Mouse (Mus musculus) CH12.LX (cell line): Measurements from ENCODE around the gene Phkg1. TPM values are rescaled to one million over a fixed set of nuclear protein-coding genes. Genes with fewer than 3 reads are reported as not detected.

Experiments used
- DNase-seq: peaks from one replicate; pipeline ENCODE4 v3.0.0-alpha.2; 2013; ENCODE audit errors: extremely low read depth
- H3K27ac ChIP-seq: 2 replicates; pipeline ENCODE4 v1.5.1; 2012; ENCODE audit warnings: low read depth, mild to moderate bottlenecking, control low read depth, moderate library complexity; ENCODE audit not compliant: insufficient read depth
- H3K27me3 ChIP-seq: replicated peaks from 2 replicates; pipeline ENCODE3; 2012; ENCODE audit warnings: inconsistent platforms
- H3K36me3 ChIP-seq, 2 experiments: replicated peaks in 1 of 2; 2 replicates each; pipeline versions ENCODE3 to v1.6.1; 2012; ENCODE audit warnings: inconsistent platforms in 1 of 2, low read length in 1 of 2, mild to moderate bottlenecking in 1 of 2, mixed read lengths in 1 of 2, moderate library complexity in 1 of 2; ENCODE audit not compliant: control insufficient read depth in 1 of 2, insufficient read depth in 1 of 2
- H3K4me1 ChIP-seq, 2 experiments: 2 replicates each; pipeline ENCODE4 v1.6.1; 2012; ENCODE audit warnings: inconsistent platforms in 1 of 2, moderate library complexity in 1 of 2; ENCODE audit not compliant: insufficient read depth in 2 of 2, control insufficient read depth in 1 of 2
- H3K4me2 ChIP-seq: 2 replicates; pipeline ENCODE4 v1.6.1; 2012; ENCODE audit warnings: low read depth, mild to moderate bottlenecking, control low read depth; ENCODE audit not compliant: poor library complexity, insufficient read depth, severe bottlenecking
- H3K4me3 ChIP-seq, 3 experiments: fragments of 150-350 bp in 1 of 3; sonication (generic) in 1 of 3; replicated peaks in 1 of 3; 2 replicates each; pipeline versions ENCODE3 to v1.5.1; 2011 to 2012; ENCODE audit warnings: low read depth in 2 of 3, low read length in 2 of 3, mild to moderate bottlenecking in 2 of 3, moderate library complexity in 2 of 3, control low read depth in 1 of 3, improper control_type of control experiment in 1 of 3, inconsistent platforms in 1 of 3, mixed read lengths in 1 of 3; ENCODE audit not compliant: poor library complexity in 1 of 3
- H3K79me2 ChIP-seq: replicated peaks from 2 replicates; pipeline ENCODE4 v1.6.1; 2012; ENCODE audit warnings: mild to moderate bottlenecking, moderate library complexity; ENCODE audit not compliant: control insufficient read depth, poor library complexity, insufficient read depth, severe bottlenecking; ENCODE audit errors: extremely low read depth
- H3K9ac ChIP-seq: 2 replicates; pipeline ENCODE4 v1.6.1; 2012; ENCODE audit warnings: low read depth, mild to moderate bottlenecking, control low read depth, moderate library complexity; ENCODE audit not compliant: insufficient read depth
- H3K9me3 ChIP-seq: replicated peaks from 2 replicates; pipeline ENCODE3; 2012; ENCODE audit warnings: low read length, inconsistent platforms, mixed read lengths
- BHLHE40 ChIP-seq: IDR thresholded peaks from 2 replicates; pipeline ENCODE4 v1.6.1; 2011; ENCODE audit warnings: mild to moderate bottlenecking, low read depth, low read length, improper control_type of control experiment
- CHD1 ChIP-seq: IDR thresholded peaks from 2 replicates; pipeline ENCODE4 v1.6.1; 2012; ENCODE audit warnings: low read depth, low read length, improper control_type of control experiment, inconsistent platforms
- CHD2 ChIP-seq: IDR thresholded peaks from 2 replicates; pipeline ENCODE4 v1.6.1; 2011; ENCODE audit warnings: low read length, improper control_type of control experiment
- CTCF ChIP-seq, 2 experiments: IDR thresholded peaks in 1 of 2; conservative IDR thresholded peaks in 1 of 2; 2 replicates each; pipeline ENCODE4 v1.5.1; 2011 to 2012; ENCODE audit warnings: low read depth in 2 of 2, low read length in 2 of 2, improper control_type of control experiment in 1 of 2, inconsistent platforms in 1 of 2, mild to moderate bottlenecking in 1 of 2, moderate library complexity in 1 of 2
- E2F4 ChIP-seq: IDR thresholded peaks from 2 replicates; pipeline ENCODE4 v1.6.1; 2011; ENCODE audit warnings: low read depth, low read length, improper control_type of control experiment; ENCODE audit not compliant: insufficient replicate concordance
- ELF1 ChIP-seq: IDR thresholded peaks from 2 replicates; pipeline ENCODE4 v1.6.1; 2014; ENCODE audit warnings: low read depth, mild to moderate bottlenecking, inconsistent platforms, low read length, improper control_type of control experiment
- EP300 ChIP-seq: IDR thresholded peaks from 2 replicates; pipeline ENCODE4 v1.6.1; 2011; ENCODE audit warnings: low read length, improper control_type of control experiment
- ETS1 ChIP-seq: conservative IDR thresholded peaks from 2 replicates; pipeline ENCODE4 v1.6.1; 2012; ENCODE audit warnings: low read depth, mild to moderate bottlenecking, inconsistent platforms, low read length, improper control_type of control experiment, moderate library complexity
- HCFC1 ChIP-seq: IDR thresholded peaks from 2 replicates; pipeline ENCODE4 v1.6.1; 2012; ENCODE audit warnings: low read depth, mild to moderate bottlenecking, inconsistent platforms, low read length, improper control_type of control experiment
- IRF4 ChIP-seq: IDR thresholded peaks from 2 replicates; pipeline ENCODE4 v1.6.1; 2014; ENCODE audit warnings: low read depth, mild to moderate bottlenecking, inconsistent platforms, low read length, improper control_type of control experiment
- JUN ChIP-seq: IDR thresholded peaks from 2 replicates; pipeline ENCODE4 v1.6.1; 2011; ENCODE audit warnings: low read depth, mild to moderate bottlenecking, low read length, improper control_type of control experiment, moderate library complexity; ENCODE audit not compliant: insufficient read depth
- JUND ChIP-seq: conservative IDR thresholded peaks from 2 replicates; pipeline ENCODE4 v1.6.1; 2011; ENCODE audit warnings: low read depth, low read length, improper control_type of control experiment
- KAT2A ChIP-seq: IDR thresholded peaks from 2 replicates; pipeline ENCODE4 v1.6.1; 2012; ENCODE audit warnings: low read length, improper control_type of control experiment, inconsistent platforms; ENCODE audit not compliant: insufficient replicate concordance
- MAZ ChIP-seq: IDR thresholded peaks from 2 replicates; pipeline ENCODE4 v1.6.1; 2012; ENCODE audit warnings: low read depth, mild to moderate bottlenecking, inconsistent platforms, low read length, improper control_type of control experiment, moderate library complexity
- MEF2A ChIP-seq: IDR thresholded peaks from 2 replicates; pipeline ENCODE4 v1.6.1; 2014; ENCODE audit warnings: low read depth, mild to moderate bottlenecking, inconsistent platforms, low read length, improper control_type of control experiment, borderline replicate concordance
- MXI1 ChIP-seq: IDR thresholded peaks from 2 replicates; pipeline ENCODE4 v1.6.1; 2011; ENCODE audit warnings: mild to moderate bottlenecking, low read depth, low read length, improper control_type of control experiment
- MYC ChIP-seq: IDR thresholded peaks from 2 replicates; pipeline ENCODE4 v1.6.1; 2011; ENCODE audit warnings: low read depth, mild to moderate bottlenecking, improper control_type of control experiment, low read length
- NRF1 ChIP-seq: IDR thresholded peaks from 2 replicates; pipeline ENCODE4 v1.6.1; 2014; ENCODE audit warnings: low read depth, mild to moderate bottlenecking, inconsistent platforms, low read length, improper control_type of control experiment, moderate library complexity
- PAX5 ChIP-seq: IDR thresholded peaks from 2 replicates; pipeline ENCODE4 v1.6.1; 2012; ENCODE audit warnings: low read length, inconsistent platforms, mixed read lengths
- POLR2A ChIP-seq: IDR thresholded peaks from 2 replicates; pipeline ENCODE4 v1.6.1; 2011; ENCODE audit warnings: low read depth, mild to moderate bottlenecking, improper control_type of control experiment, low read length
- POLR2AphosphoS2 ChIP-seq: IDR thresholded peaks from 2 replicates; pipeline ENCODE4 v1.6.1; 2011; ENCODE audit warnings: low read depth, low read length, improper control_type of control experiment
- RCOR1 ChIP-seq: conservative IDR thresholded peaks from 2 replicates; pipeline ENCODE4 v1.6.1; 2012; ENCODE audit warnings: low read depth, mild to moderate bottlenecking, inconsistent platforms, low read length, improper control_type of control experiment
- SMC3 ChIP-seq: IDR thresholded peaks from 2 replicates; pipeline ENCODE4 v1.6.1; 2011; ENCODE audit warnings: low read depth, low read length, improper control_type of control experiment
- TBP ChIP-seq: conservative IDR thresholded peaks from 2 replicates; pipeline ENCODE4 v1.6.1; 2011; ENCODE audit warnings: low read depth, low read length, improper control_type of control experiment
- TCF12 ChIP-seq: IDR thresholded peaks from 2 replicates; pipeline ENCODE4 v1.6.1; 2014; ENCODE audit warnings: low read depth, mild to moderate bottlenecking, inconsistent platforms, low read length, improper control_type of control experiment
- UBTF ChIP-seq: IDR thresholded peaks from 2 replicates; pipeline ENCODE4 v1.6.1; 2012; ENCODE audit warnings: low read depth, mild to moderate bottlenecking, inconsistent platforms, low read length, improper control_type of control experiment, moderate library complexity
- USF1 ChIP-seq: IDR thresholded peaks from 2 replicates; pipeline ENCODE4 v1.6.1; 2014; ENCODE audit warnings: low read depth, mild to moderate bottlenecking, inconsistent platforms, low read length, improper control_type of control experiment
- USF2 ChIP-seq: conservative IDR thresholded peaks from 2 replicates; pipeline ENCODE4 v1.6.1; 2011; ENCODE audit warnings: low read depth, low read length, improper control_type of control experiment
- ZC3H11A ChIP-seq: IDR thresholded peaks from 2 replicates; pipeline ENCODE4 v1.6.1; 2012; ENCODE audit warnings: low read depth, mild to moderate bottlenecking, inconsistent platforms, low read length, improper control_type of control experiment
- ZKSCAN1 ChIP-seq: IDR thresholded peaks from 2 replicates; pipeline ENCODE4 v1.6.1; 2012; ENCODE audit warnings: low read depth, inconsistent platforms, low read length, improper control_type of control experiment, borderline replicate concordance
- ZNF384 ChIP-seq: IDR thresholded peaks from 2 replicates; pipeline ENCODE4 v1.6.1; 2012; ENCODE audit warnings: low read depth, low read length, improper control_type of control experiment, inconsistent platforms
- dilution Hi-C: fragments of 300-500 bp; cut with MboI; formaldehyde crosslinking; loops from 2 replicates; pipeline ENCODE4 v1.14.3; 2020; ENCODE audit warnings: low sequenced_read_pairs; ENCODE audit not compliant: extremely low pct_unique_long_range_greater_than_20kb, extremely low pct_ligation_motif_present
- in situ Hi-C: fragments of 300-500 bp; cut with MboI; formaldehyde crosslinking; loops from 3 replicates; pipeline ENCODE4 v1.14.3; 2019; ENCODE audit warnings: low sequenced_read_pairs, low pct_ligation_motif_present, low pct_unique_long_range_greater_than_20kb, mixed read lengths
- polyA plus RNA-seq: library from polyadenylated mRNA; unstranded; fragments of >175 nt; gene quantifications from 2 replicates; pipeline ENCODE4 v1.2.1, GENCODE M21; 2012; ENCODE audit warnings: low read depth; ENCODE audit not compliant: insufficient read length
- total RNA-seq, 2 experiments: library from RNA; depleted of rRNA; stranded (reverse); fragments of 300-350 nt in 1 of 2; fragments of >200 nt in 1 of 2; gene quantifications; 2 replicates each; pipeline ENCODE4 v1.2.3; 2012 to 2014

The Phkg1 gene
- total and polyA plus RNA-seq, 3 experiments: 0.21 to 0.61 (median 0.23) TPM

DNA sequence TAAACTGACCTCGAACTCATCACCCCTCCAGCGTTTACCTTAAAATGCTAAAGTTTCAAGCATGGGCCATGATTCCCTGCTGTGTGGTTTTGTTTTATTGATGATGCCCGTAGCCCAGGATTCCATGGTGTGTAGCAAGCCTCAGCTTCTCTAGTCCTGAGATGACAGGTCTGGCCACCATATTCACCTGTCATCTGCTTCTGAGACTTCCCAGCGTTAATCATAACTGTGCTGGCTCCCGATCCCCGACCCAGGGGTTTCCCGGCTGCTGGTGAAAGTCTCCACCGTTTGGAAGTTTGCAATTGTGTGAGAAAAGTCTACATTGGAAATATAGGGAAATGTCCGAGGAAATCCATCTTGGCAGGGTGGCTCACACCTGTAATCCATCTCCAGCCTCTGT lies 10.8 kb upstream of the Phkg1 start:
- H3K4me3 ChIP-seq: peak overlapping the region; percentile 54 to 93 (median 64)
- TF ChIP-seq IRF4 (no peak), MYC (0 out of 2 replicates have a peak, but pooled peaks have one; percentile 4)
- dilution Hi-C loops (no loop called here), in situ Hi-C loops (no loop called here)
- peak overlapping the region; percentile 26; the same call in 1 of the 2 replicates for H3K9ac ChIP-seq
- DNase-seq: no peak
- H3K4me1 ChIP-seq: peaks cover 2 to 16% of the 10 kb centered on the region in 2 experiments
- peaks cover 20% of the 10 kb centered on the region for H3K27me3 ChIP-seq
- H3K36me3 ChIP-seq: no peaks in the 10 kb centered on the region
- H3K4me2 ChIP-seq: peak overlapping the region; percentile 76
- no peak overlapping the region for H3K27ac ChIP-seq
- no peaks in the 10 kb centered on the region for H3K79me2 ChIP-seq
- no peaks in the 10 kb centered on the region for H3K9me3 ChIP-seq

DNA sequence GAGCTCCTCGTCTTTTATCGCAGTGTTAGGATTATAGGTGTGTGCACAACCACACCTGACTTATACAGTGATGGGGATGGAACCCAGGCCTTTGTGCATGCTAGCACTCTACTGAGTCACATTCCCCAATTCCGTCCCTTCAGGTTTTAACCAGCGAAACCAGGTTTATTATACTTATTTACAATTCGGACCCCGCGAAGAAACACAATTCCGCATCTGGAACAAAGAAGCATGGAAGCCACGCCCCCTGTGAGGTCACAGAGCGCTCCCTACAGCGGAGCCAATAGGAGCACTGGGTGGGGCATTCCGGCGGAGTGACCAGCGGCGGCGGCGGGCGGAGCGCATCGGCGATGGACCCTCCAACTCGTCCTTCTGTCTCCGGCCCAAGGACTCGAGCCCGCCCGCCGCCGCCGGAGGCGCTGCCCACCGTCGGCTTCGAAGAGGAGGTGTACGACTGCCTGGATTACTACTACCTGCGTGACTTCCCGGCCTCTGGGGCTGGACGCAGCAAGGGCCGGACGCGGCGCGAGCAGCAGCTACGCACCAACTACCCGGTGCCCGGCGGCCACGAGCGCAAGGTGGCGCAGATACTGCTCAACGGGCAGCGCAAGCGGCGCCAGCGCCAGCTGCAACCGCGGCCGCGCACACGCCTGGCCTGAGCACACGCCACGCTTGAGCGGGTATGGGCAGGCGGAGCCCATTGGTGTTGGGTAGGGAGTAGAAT lies 10.1 kb upstream of the Phkg1 start, which contains the start of gene Nupr1l:
Gene Nupr1l (plus strand): TSS at position 299 of the 724 bp plus-strand sequence.
- peak within 1 kb of the TSS; percentile 27 for H3K9ac ChIP-seq
- TF ChIP-seq POLR2AphosphoS2 (no peak), ELF1 (peak; percentile 52), ZKSCAN1 (no peak), POLR2A (peak; percentile 76), MXI1 (peak; percentile 61; the same call in 1 of the 2 replicates), JUN (no peak), PAX5 (peak; percentile 32; the same call in 1 of the 2 replicates), BHLHE40 (peak; percentile 55; the same call in 1 of the 2 replicates), UBTF (no peak; the same call in none of the 2 replicates), JUND (no peak), RCOR1 (no peak), CTCF (conservative IDR thresholded peaks at IDR 0.05 in 1 of 2, IDR thresholded peaks at IDR 0.05 in 1 of 2; ENCODE audit: low read depth in 2 of 2, low read length in 2 of 2) (peak in 1 of 2 experiments; percentile 34; a peak in 2 of 4 replicates), NRF1 (peak; percentile 63), EP300 (no peak), USF1 (no peak), ZC3H11A (no peak), HCFC1 (peak; percentile 32; the same call in 1 of the 2 replicates), TCF12 (0 out of 2 replicates have a peak, but pooled peaks have one; percentile 28), CHD2 (no peak), MEF2A (0 out of 2 replicates have a peak, but pooled peaks have one; percentile 9), MYC (no peak), SMC3 (no peak), ETS1 (no peak), USF2 (no peak), ZNF384 (no peak), E2F4 (no peak), TBP (0 out of 2 replicates have a peak, but pooled peaks have one; percentile 17), KAT2A (no peak), MAZ (no peak), IRF4 (no peak), CHD1 (no peak)

More for the DNA sequence above, 10.1 kb upstream of the Phkg1 start, which contains the start of gene Nupr1l:
- dilution Hi-C loops (no loop called here), in situ Hi-C loops (no loop called here)
- Histone ChIP-seq H3K27ac (peak within 1 kb of the TSS; percentile 61), H3K4me1 (peaks cover 2 to 16% of the 10 kb centered on the region in 2 experiments), H3K79me2 (no peaks in the 10 kb centered on the region), H3K27me3 (peaks cover 20% of the 10 kb centered on the region), H3K9me3 (no peaks in the 10 kb centered on the region), H3K4me3 (peak within 1 kb of the TSS; percentile 54 to 93 (median 64)), H3K36me3 (no peaks in the 10 kb centered on the region), H3K4me2 (peak within 1 kb of the TSS; percentile 76)
- DNase-seq: peak; percentile 77
